Mouse (Mus musculus) embryonic facial prominence, embryonic 10.5 days (tissue): Measurements from ENCODE around the gene Adamts16. TPM values are rescaled to one million over a fixed set of nuclear protein-coding genes. Genes with fewer than 3 reads are reported as not detected.

Experiments used
- DNase-seq: peaks from one replicate; pipeline ENCODE4 v3.0.0-alpha.2; 2017; ENCODE audit warnings: low spot score
- H3K27ac ChIP-seq: fragments of 300-500 bp; sonication (generic); replicated peaks from 2 replicates; pipeline ENCODE4 v1.5.1; 2016; ENCODE audit warnings: mild to moderate bottlenecking
- H3K27me3 ChIP-seq: fragments of 300-500 bp; sonication (generic); replicated peaks from 2 replicates; pipeline ENCODE4 v1.6.1; 2016; ENCODE audit warnings: low read depth, mild to moderate bottlenecking; ENCODE audit not compliant: poor library complexity, severe bottlenecking
- H3K36me3 ChIP-seq: fragments of 300-500 bp; sonication (generic); replicated peaks from 2 replicates; pipeline ENCODE4 v1.6.1; 2016; ENCODE audit warnings: mild to moderate bottlenecking, moderate library complexity
- H3K4me1 ChIP-seq: fragments of 300-500 bp; sonication (generic); 2 replicates; pipeline ENCODE4 v1.6.1; 2016
- H3K4me3 ChIP-seq: fragments of 300-500 bp; sonication (generic); 2 replicates; pipeline ENCODE4 v1.5.1; 2016; ENCODE audit warnings: mild to moderate bottlenecking, moderate library complexity
- H3K9me3 ChIP-seq: fragments of 300-500 bp; sonication (generic); 2 replicates; pipeline ENCODE4 v1.6.1; 2016; ENCODE audit warnings: mild to moderate bottlenecking
- WGBS: fragments of 180-500 bp; shearing (Covaris S2); methylation state at CpG from one replicate; pipeline ENCODE4 v1.1.7; 2016; 5-methylcytosine and 5-hydroxymethylcytosine counted together
- polyA plus RNA-seq: library from polyadenylated mRNA; unstranded; fragments of >200 nt; fragmentation: Nextera tagmentation; extraction: Ambion mirVana; gene quantifications from 2 replicates; pipeline ENCODE4 v1.2.1, GENCODE M21; 2016

Gene Adamts16
- polyA plus RNA-seq, 1 experiment from 2014 or later, result 0.36 TPM

DNA sequence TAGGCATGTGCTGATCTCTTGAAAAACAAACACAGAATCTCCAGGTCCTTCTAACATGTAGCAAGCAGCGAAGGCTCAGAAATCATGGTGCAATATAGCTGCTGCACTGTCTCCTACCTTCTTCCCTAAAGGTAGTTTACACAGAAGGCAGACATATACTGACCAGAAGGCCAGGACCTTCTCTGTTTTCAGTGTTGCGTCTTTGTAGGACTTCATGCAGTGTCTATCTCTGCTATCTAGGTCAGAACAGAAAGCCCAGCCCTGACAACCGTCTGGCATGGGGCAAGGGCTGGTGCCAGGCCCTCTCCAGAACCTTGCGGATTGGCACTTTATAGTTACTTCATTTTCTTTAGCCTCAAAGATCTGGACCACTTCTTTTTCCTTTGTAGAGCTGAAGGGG lies 98.9 kb downstream of the Adamts16 start:
- no peaks in the 10 kb centered on the region; the same call in 1 of the 2 replicates for H3K27me3 ChIP-seq
- 91% methylated on average over 4 of the region's 4 CpGs for WGBS
- no peak for DNase-seq

DNA sequence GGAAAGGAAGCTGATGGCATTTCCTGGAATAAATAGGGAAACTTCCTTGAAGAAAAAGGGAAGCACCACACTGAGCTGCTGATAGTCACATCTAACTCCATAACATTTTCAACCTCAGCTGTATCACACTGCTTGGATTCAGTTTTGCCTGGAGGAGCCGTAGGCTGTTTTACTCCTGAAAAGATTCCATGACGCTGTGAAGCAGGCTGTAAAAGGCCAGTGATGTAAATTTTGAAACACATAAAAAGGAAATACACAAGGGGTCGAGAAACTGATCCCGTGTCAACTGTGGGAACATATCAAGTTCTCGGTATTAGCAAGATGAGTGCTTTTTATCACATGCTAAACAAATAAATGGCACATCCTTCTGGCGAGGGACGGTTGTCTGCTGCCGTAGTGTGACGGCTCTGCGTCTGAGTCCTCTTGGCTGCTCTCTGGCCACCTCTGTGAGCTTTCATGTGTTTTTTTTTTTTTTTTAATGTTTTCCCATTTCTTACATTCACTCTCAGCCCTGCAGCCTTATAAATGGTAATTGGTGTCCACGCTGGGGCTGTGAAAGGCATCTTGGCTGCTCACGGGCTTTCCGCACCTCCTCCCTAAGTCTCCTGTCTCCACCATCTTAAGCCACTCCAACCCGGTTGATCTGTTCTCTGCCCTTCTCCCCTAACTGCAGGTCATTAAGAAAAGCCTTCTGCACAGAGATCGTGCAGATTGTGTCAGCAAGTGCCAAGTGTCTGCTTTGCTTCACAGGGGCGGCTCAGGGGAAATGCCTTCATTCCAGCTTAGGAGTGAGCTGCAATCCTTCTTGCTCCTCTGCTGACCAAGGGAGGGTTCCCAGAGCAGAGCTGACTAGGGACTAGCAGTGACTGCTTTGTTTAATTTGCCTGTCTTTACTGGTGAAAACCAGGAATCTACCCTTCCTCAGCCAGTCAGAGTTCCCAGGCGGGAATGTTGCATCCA lies 101.0 kb downstream of the Adamts16 start:
- 72% methylated on average over 17 of the region's 17 CpGs for WGBS
- H3K9me3 ChIP-seq, result no peaks in the 10 kb centered on the region
- no peak overlapping the region for H3K4me3 ChIP-seq
- peak overlapping the region; percentile 21 for H3K27ac ChIP-seq
- DNase-seq, result peak; percentile 50
- H3K4me1 ChIP-seq, result peaks cover 35% of the 10 kb centered on the region
- H3K36me3 ChIP-seq, result no peaks in the 10 kb centered on the region
- no peaks in the 10 kb centered on the region; the same call in 1 of the 2 replicates for H3K27me3 ChIP-seq

More for the DNA sequence above, 98.9 kb downstream of the Adamts16 start:
- peaks cover 37% of the 10 kb centered on the region for H3K4me1 ChIP-seq
- no peaks in the 10 kb centered on the region for H3K9me3 ChIP-seq
- H3K4me3 ChIP-seq, result no peak overlapping the region
- H3K36me3 ChIP-seq, result no peaks in the 10 kb centered on the region
- no peak overlapping the region for H3K27ac ChIP-seq

DNA sequence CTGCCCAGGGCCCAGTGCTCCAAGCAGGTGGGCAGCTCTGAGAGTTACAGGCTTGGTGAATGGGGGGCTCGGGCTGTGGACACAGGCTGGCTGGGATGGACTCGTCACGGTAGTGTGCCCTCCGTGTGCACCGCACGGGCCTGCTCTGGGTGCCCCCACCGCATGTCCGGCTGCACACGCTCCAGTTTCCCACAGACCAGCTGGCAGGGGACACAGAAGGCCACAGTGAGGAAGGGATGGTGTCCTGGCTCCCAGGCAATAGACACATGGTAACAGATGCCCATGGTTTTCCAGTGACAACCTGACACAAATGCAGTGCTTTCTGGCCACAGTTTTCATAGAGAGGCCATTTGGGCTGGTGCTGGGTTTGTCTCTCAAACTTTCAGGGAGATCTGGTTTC lies 102.8 kb downstream of the Adamts16 start:
- Histone ChIP-seq H3K27ac (peak overlapping the region; percentile 35; the same call in 1 of the 2 replicates), H3K27me3 (no peaks in the 10 kb centered on the region; the same call in 1 of the 2 replicates), H3K4me3 (no peak overlapping the region), H3K4me1 (peaks cover 40% of the 10 kb centered on the region), H3K9me3 (no peaks in the 10 kb centered on the region), H3K36me3 (no peaks in the 10 kb centered on the region)
- DNase-seq, result no peak
- WGBS, result 89% methylated on average over 9 of the region's 9 CpGs

DNA sequence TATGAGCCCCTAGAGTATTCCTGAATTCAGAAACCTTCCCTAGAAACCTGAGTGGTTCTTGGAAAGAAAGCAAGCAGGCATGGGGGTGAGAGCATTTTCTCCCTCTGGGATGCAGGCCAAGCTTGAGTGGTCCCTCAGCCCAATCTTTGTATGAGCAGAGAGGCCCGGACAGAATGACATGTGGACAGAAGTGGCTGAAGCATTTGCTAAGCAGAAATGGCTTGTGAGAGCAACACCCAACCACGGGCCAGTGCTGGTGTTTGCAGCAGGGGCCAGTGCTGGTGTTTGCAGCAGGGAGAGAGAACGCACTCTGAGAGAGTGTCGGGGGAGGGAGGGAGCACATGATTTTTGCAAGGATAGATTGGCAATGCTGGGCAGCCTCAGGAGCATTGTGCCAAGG lies 105.2 kb downstream of the Adamts16 start:
- WGBS, result 70% methylated on average over 4 of the region's 4 CpGs
- no peaks in the 10 kb centered on the region for H3K36me3 ChIP-seq
- H3K4me1 ChIP-seq, result peaks cover 56% of the 10 kb centered on the region
- DNase-seq, result no peak
- no peaks in the 10 kb centered on the region; the same call in 1 of the 2 replicates for H3K27me3 ChIP-seq
- H3K4me3 ChIP-seq, result no peak overlapping the region
- H3K9me3 ChIP-seq, result no peaks in the 10 kb centered on the region
- peak overlapping the region; percentile 61 for H3K27ac ChIP-seq

DNA sequence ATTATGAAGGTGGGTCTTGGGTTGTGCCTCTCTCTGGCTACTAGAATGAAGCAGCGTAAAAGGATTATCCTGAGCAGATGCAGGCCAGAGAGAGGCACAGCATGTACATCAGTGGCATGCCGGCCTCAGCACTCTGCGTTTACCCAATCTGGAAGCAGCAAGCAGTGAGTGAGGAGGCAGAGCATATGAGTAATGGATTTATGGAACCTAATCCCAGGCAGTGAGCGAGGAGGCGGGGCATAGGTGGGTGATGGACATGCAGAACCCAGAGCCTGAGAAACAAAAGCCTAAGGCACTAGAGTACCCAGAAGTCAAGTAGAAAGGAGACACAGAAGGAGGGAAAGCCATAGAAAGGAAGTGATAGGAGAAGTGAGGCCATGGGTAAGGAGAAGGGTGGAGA lies 107.0 kb downstream of the Adamts16 start:
- H3K27me3 ChIP-seq, result no peaks in the 10 kb centered on the region; the same call in 1 of the 2 replicates
- no peak for DNase-seq
- no peaks in the 10 kb centered on the region for H3K9me3 ChIP-seq
- H3K4me1 ChIP-seq, result peaks cover 63% of the 10 kb centered on the region
- no peak overlapping the region for H3K4me3 ChIP-seq
- 92% methylated on average over 5 of the region's 5 CpGs for WGBS
- no peak overlapping the region for H3K27ac ChIP-seq
- H3K36me3 ChIP-seq, result no peaks in the 10 kb centered on the region

GRCm38 (mm10) chr13:70733911-70734310 lies 107.7 kb downstream of the Adamts16 start:
- no peaks in the 10 kb centered on the region; the same call in 1 of the 2 replicates for H3K27me3 ChIP-seq
- H3K36me3 ChIP-seq, result no peaks in the 10 kb centered on the region
- no peak overlapping the region for H3K27ac ChIP-seq
- WGBS, result 99% methylated on average over 1 of the region's 1 CpGs
- no peaks in the 10 kb centered on the region for H3K9me3 ChIP-seq
- DNase-seq, result no peak
- H3K4me3 ChIP-seq, result no peak overlapping the region
- peaks cover 63% of the 10 kb centered on the region for H3K4me1 ChIP-seq

GRCm38 (mm10) chr13:70733206-70733605 lies 108.4 kb downstream of the Adamts16 start:
- Histone ChIP-seq H3K27me3 (no peaks in the 10 kb centered on the region; the same call in 1 of the 2 replicates), H3K27ac (no peak overlapping the region), H3K9me3 (no peaks in the 10 kb centered on the region), H3K4me1 (peaks cover 63% of the 10 kb centered on the region), H3K4me3 (no peak overlapping the region), H3K36me3 (no peaks in the 10 kb centered on the region)
- no peak for DNase-seq
- WGBS, result 60% methylated on average over 2 of the region's 2 CpGs

DNA sequence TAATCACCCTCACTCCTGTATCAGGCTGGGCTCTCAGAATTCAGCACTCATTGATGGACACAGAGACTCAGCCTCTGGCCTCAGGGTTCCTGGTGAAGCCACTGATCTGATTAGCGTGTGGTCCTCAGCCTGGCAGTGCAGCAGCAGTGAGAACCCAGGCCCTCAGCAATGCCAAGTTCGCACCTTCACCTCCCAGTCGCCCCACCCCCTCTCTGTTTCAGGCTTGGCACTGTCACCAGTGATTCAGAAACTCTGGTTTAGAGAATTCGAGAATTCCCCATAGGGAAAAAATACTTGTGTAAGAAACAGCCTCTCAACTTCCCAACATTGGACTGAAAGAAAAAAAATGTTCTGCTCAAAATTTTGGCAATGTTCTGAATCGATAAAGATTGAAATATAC lies 108.8 kb downstream of the Adamts16 start:
- Histone ChIP-seq H3K27me3 (no peaks in the 10 kb centered on the region), H3K4me3 (no peak overlapping the region), H3K27ac (0 out of 2 replicates have a peak overlapping the region, but pooled peaks have one; percentile 45), H3K9me3 (no peaks in the 10 kb centered on the region), H3K36me3 (no peaks in the 10 kb centered on the region), H3K4me1 (peaks cover 63% of the 10 kb centered on the region)
- DNase-seq, result no peak
- WGBS, result 73% methylated on average over 5 of the region's 5 CpGs

GRCm38 (mm10) chr13:70731349-70731748 lies 110.3 kb downstream of the Adamts16 start:
- no peak overlapping the region for H3K4me3 ChIP-seq
- no peak for DNase-seq
- 57% methylated on average over 5 of the region's 5 CpGs for WGBS
- H3K4me1 ChIP-seq, result peaks cover 54% of the 10 kb centered on the region
- H3K36me3 ChIP-seq, result no peaks in the 10 kb centered on the region
- no peaks in the 10 kb centered on the region for H3K27me3 ChIP-seq
- H3K9me3 ChIP-seq, result no peaks in the 10 kb centered on the region
- H3K27ac ChIP-seq, result peak overlapping the region; percentile 3; the same call in 1 of the 2 replicates

- Histone ChIP-seq H3K27me3 (no peaks in the 10 kb centered on the region), H3K4me1 (peaks cover 45% of the 10 kb centered on the region), H3K9me3 (no peaks in the 10 kb centered on the region), H3K36me3 (no peaks in the 10 kb centered on the region), H3K4me3 (no peak overlapping the region), H3K27ac (0 out of 2 replicates have a peak overlapping the region, but pooled peaks have one; percentile 41)
- no peak for DNase-seq
- WGBS, result 44% methylated on average over 5 of the region's 5 CpGs
Observed at GRCm38 (mm10) chr13:70729996-70730395, 111.6 kb downstream of the Adamts16 start.

GRCm38 (mm10) chr13:70726249-70726648 lies 115.4 kb downstream of the Adamts16 start:
- Histone ChIP-seq H3K27ac (no peak overlapping the region), H3K27me3 (no peaks in the 10 kb centered on the region), H3K4me1 (peaks cover 25% of the 10 kb centered on the region), H3K36me3 (no peaks in the 10 kb centered on the region), H3K9me3 (no peaks in the 10 kb centered on the region), H3K4me3 (no peak overlapping the region)
- 91% methylated on average over 3 of the region's 3 CpGs for WGBS
- DNase-seq, result no peak

DNA sequence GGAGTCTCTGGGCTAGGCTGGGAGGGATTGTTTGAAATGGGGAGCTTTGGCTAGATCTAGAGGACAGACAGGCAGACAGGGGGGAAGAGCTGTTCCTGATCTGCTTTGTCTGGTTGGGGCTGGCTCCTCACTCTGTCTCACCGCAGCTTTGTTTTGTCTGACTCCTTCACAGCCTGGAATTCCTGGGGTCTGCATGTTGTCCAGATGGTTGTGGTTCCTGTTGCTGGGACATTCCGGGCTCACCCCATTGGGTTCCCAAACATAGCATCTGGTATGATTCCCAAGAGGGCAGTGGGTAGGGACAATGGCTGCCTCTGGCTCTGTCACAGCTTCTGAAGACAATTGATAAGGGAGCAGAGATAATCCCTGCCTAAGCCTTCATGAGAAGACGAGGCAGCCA lies 117.0 kb downstream of the Adamts16 start:
- H3K36me3 ChIP-seq, result no peaks in the 10 kb centered on the region
- 63% methylated on average over 3 of the region's 3 CpGs for WGBS
- H3K9me3 ChIP-seq, result no peaks in the 10 kb centered on the region
- DNase-seq, result no peak
- H3K4me1 ChIP-seq, result peaks cover 10% of the 10 kb centered on the region
- no peaks in the 10 kb centered on the region for H3K27me3 ChIP-seq
- H3K27ac ChIP-seq, result peak overlapping the region; percentile 51
- no peak overlapping the region for H3K4me3 ChIP-seq
